Mouse (Mus musculus) neural tube, embryonic 11.5 days (tissue): ENCODE results near the gene Mmp20. TPM values are rescaled to one million over a fixed set of nuclear protein-coding genes. Genes with fewer than 3 reads are reported as not detected.

Experiments
- ATAC-seq: fragments of 200-750 bp; cut with Nextera tagmentation; 2 replicates; pipeline ENCODE4 v1.8.0; 2017; ENCODE audit warnings: moderate number of reproducible peaks, mild to moderate bottlenecking, moderate TSS enrichment, moderate library complexity; ENCODE audit not compliant: insufficient read depth, low FRiP score, low TSS enrichment
- DNase-seq: peaks from one replicate; pipeline ENCODE4 v3.0.0-alpha.2; 2015; ENCODE audit warnings: low spot score
- H3K27ac ChIP-seq: fragments of 300-500 bp; sonication (generic); 2 replicates; pipeline ENCODE4 v1.5.1; 2014; ENCODE audit warnings: low read depth, mild to moderate bottlenecking, low read length
- H3K27me3 ChIP-seq: fragments of 300-500 bp; sonication (generic); 2 replicates; pipeline ENCODE4 v1.6.1; 2014; ENCODE audit warnings: mild to moderate bottlenecking, low read length, mixed read lengths; ENCODE audit not compliant: control insufficient read depth, insufficient read depth
- H3K36me3 ChIP-seq: fragments of 300-500 bp; sonication (generic); 2 replicates; pipeline ENCODE4 v1.6.1; 2014; ENCODE audit warnings: mild to moderate bottlenecking, low read length, moderate library complexity, mixed read lengths; ENCODE audit not compliant: control insufficient read depth, insufficient read depth
- H3K4me1 ChIP-seq: fragments of 300-500 bp; sonication (generic); 2 replicates; pipeline ENCODE4 v1.6.1; 2014; ENCODE audit warnings: low read length, mixed read lengths; ENCODE audit not compliant: control insufficient read depth, insufficient read depth
- H3K4me2 ChIP-seq: fragments of 300-500 bp; sonication (generic); 2 replicates; pipeline ENCODE4 v1.6.1; 2014; ENCODE audit warnings: low read depth, mild to moderate bottlenecking, moderate library complexity
- H3K4me3 ChIP-seq: fragments of 300-500 bp; sonication (generic); 2 replicates; pipeline ENCODE4 v1.5.1; 2014; ENCODE audit warnings: low read depth, low read length
- H3K9ac ChIP-seq: fragments of 300-500 bp; sonication (generic); 2 replicates; pipeline ENCODE4 v1.6.1; 2014; ENCODE audit warnings: mild to moderate bottlenecking, low read length
- H3K9me3 ChIP-seq: fragments of 300-500 bp; sonication (generic); 2 replicates; pipeline ENCODE4 v1.6.1; 2016; ENCODE audit warnings: low read length; ENCODE audit not compliant: control insufficient read depth
- WGBS: fragments of 180-500 bp; shearing (Covaris S2); extraction: QIAGEN DNeasy Blood & Tissue Kit; methylation state at CpG from one replicate; pipeline ENCODE4 v1.1.7; 2014; 5-methylcytosine and 5-hydroxymethylcytosine counted together
- polyA plus RNA-seq: library from polyadenylated mRNA; unstranded; fragments of >200 nt; fragmentation: Nextera tagmentation; extraction: Ambion mirVana; gene quantifications from 2 replicates; pipeline ENCODE4 v1.2.1, GENCODE M21; 2014

The Mmp20 gene
- polyA plus RNA-seq, 1 experiment from 2014 or later, result not detected

DNA sequence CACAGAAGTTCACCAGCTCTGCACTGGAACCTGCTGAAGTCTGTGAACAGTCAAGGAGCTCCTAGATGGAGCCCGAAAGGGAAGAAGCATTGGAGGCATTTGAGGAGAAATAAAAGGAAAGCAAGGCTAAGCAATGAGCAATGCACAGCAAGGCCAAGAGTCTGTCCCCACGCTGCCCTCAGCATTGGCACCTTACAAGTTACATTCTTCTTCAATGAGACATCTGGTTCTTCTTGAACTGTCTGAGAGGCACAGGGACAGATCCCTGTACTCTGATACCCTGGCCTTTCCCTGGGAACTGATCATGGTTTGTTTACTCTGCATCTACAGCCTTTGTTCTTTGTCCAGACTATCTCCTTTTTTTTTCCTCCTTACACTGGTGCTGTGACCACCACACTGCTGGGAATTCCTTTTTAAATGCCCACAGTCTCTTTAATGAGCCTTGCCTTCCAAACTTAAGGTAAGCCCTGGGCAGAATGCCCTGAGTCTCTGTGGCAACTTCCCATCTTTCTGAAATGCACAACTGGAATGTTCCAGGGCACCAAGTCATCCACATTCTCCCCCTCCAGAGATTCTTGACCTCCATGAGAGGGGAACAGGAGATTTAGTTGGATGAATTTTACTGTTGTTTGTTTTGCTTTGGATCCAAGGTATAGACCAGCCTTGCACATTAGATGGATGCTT, 50.3 kb downstream of the Mmp20 start:
- ATAC-seq, result no peak
- H3K4me2 ChIP-seq, result no peak overlapping the region

DNA sequence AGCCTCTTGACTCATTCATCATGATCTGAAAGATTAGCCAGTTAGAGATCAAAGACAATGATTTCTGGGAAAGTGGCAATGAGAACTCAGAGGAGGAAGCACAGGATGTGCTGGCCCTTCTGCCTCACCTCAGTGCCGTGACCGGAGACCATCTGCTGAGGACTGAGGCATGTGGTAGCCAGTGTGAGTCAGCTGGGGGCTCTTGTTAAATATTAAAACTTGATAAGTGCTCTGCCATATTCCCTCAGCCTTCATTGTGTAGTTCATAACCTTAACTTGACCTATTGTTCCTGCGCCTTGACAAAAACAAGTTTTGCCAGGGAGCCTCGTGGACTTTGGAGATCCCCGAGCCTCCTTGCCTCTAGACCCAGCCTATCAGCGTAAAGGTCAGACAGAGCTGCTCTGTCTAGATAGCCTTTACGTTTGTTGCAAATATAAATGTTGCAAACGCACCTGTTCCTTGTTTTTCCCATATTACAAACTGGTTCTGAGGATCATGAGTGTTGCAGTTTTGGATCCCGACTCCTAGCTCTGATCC, 54.1 kb downstream of the Mmp20 start:
- Histone ChIP-seq H3K9me3 (no peaks in the 10 kb centered on the region), H3K4me1 (no peaks in the 10 kb centered on the region), H3K36me3 (no peaks in the 10 kb centered on the region), H3K4me2 (no peak overlapping the region), H3K27me3 (no peaks in the 10 kb centered on the region), H3K27ac (no peak overlapping the region), H3K4me3 (no peak overlapping the region), H3K9ac (no peak overlapping the region)
- DNase-seq (no peak), ATAC-seq (no peak)
- 92% methylated on average over 9 of the region's 9 CpGs for WGBS

More for the DNA sequence above, 50.3 kb downstream of the Mmp20 start:
- Histone ChIP-seq H3K9ac (no peak overlapping the region), H3K9me3 (no peaks in the 10 kb centered on the region), H3K36me3 (no peaks in the 10 kb centered on the region), H3K27me3 (no peaks in the 10 kb centered on the region), H3K4me3 (no peak overlapping the region), H3K27ac (no peak overlapping the region), H3K4me1 (no peaks in the 10 kb centered on the region)
- DNase-seq, result no peak
- WGBS, result 85% methylated on average over 2 of the region's 2 CpGs

DNA sequence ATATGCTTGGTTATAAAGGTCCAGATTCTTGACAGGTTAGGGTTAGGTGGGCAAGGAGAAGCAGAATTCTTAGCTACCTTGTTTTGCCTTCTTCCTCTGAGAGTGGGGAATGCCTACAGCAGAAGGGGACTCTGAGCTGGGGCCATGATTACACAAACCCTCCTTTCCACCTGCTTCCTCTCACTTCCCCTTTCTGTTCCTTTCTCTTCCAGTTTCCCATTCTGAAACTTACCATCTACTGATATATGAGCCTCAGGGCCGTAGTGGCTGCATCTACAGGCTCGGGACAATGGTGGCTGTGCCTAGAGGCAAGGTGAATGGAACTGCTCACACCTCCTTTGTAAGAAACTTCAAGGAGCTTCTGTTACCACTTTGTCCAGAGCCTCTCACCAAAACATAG, 58.0 kb downstream of the Mmp20 start:
- Histone ChIP-seq H3K27ac (no peak overlapping the region), H3K4me3 (no peak overlapping the region), H3K27me3 (no peaks in the 10 kb centered on the region), H3K9me3 (no peaks in the 10 kb centered on the region), H3K4me2 (no peak overlapping the region), H3K9ac (no peak overlapping the region), H3K36me3 (no peaks in the 10 kb centered on the region), H3K4me1 (no peaks in the 10 kb centered on the region)
- ATAC-seq, result no peak
- DNase-seq, result no peak
- WGBS, result 70% methylated on average over 2 of the region's 2 CpGs

DNA sequence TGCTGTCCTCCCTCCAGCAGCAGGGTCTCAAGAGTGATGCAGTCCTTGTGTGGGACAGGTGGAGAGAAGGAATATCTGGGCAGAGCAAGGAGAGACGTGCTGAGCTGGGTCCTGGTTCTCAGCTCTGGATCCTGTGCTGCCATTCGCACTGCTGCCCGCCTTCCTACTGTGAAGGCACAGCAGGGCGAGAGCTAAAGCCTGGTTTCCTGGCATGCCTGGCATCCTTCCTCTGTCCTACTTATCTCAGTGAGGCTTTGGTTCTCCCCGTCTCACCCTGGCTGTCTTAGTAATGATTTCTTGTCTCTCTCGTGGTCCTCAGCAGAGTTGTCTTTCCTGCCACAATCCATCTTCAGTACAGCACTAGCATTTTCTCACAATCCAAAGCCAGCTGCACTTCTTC, 61.8 kb downstream of the Mmp20 start:
- Histone ChIP-seq H3K9ac (no peak overlapping the region), H3K9me3 (no peaks in the 10 kb centered on the region), H3K27me3 (no peaks in the 10 kb centered on the region), H3K4me1 (no peaks in the 10 kb centered on the region), H3K27ac (no peak overlapping the region), H3K4me3 (no peak overlapping the region), H3K36me3 (no peaks in the 10 kb centered on the region), H3K4me2 (no peak overlapping the region)
- ATAC-seq (no peak), DNase-seq (no peak)
- WGBS, result 58% methylated on average over 6 of the region's 6 CpGs

DNA sequence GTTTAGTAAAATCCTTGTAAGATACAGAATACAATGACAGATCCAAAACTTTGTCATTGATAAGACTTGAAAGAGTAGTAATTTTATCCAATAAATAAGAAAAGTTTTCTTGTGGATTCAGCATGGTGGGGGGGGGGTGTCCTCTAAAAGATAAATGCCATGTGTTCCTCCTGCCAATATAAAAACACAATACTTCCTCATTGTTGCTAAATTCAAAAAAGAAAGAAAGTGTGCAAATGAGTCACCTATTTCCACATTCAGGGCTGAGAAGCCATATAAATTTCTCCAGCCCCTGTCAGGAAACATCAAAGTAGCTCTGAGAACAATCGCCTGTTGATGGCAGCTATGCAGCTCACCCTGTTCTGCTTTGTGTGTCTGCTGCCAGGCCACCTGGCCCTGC, 63.8 kb downstream of the Mmp20 start, which contains the start of gene Mmp7:
Gene Mmp7, plus strand, starts transcription at position 301 of the 400 bp plus-strand sequence.
- Histone ChIP-seq H3K4me2 (no peak within 1 kb of the TSS), H3K9me3 (no peaks in the 10 kb centered on the region), H3K27me3 (no peaks in the 10 kb centered on the region), H3K36me3 (no peaks in the 10 kb centered on the region), H3K4me1 (no peaks in the 10 kb centered on the region), H3K4me3 (no peak within 1 kb of the TSS), H3K27ac (no peak within 1 kb of the TSS), H3K9ac (no peak within 1 kb of the TSS)
- DNase-seq (no peak), ATAC-seq (no peak)
- WGBS, result 78% methylated on average over 1 of the region's 1 CpGs

DNA sequence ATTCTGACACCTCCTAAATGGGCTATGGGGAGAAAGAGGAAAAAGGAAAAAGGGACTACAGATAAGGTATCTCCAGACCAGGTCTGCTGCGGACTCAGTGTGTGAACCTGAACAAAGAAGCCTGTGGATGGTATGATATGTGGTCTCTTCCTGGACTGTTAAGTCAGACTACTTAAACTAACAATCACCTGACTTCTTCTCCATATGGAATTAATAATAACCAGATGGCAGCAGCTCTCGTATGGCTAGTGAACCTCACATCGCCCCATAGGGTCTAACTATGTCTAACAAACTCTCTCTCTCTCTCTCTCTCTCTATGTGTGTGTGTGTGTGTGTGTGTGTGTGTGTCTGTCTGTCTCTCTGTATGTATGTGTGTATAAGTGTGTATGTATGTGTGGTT, 65.9 kb downstream of the Mmp20 start:
- no peak overlapping the region for H3K9ac ChIP-seq
- DNase-seq, result no peak
- no peak overlapping the region for H3K4me3 ChIP-seq
- 84% methylated on average over 3 of the region's 3 CpGs for WGBS
- no peaks in the 10 kb centered on the region for H3K4me1 ChIP-seq
- no peaks in the 10 kb centered on the region for H3K36me3 ChIP-seq
- no peak overlapping the region for H3K4me2 ChIP-seq
- no peaks in the 10 kb centered on the region for H3K27me3 ChIP-seq
- H3K9me3 ChIP-seq, result no peaks in the 10 kb centered on the region
- no peak overlapping the region for H3K27ac ChIP-seq
- no peak for ATAC-seq

DNA sequence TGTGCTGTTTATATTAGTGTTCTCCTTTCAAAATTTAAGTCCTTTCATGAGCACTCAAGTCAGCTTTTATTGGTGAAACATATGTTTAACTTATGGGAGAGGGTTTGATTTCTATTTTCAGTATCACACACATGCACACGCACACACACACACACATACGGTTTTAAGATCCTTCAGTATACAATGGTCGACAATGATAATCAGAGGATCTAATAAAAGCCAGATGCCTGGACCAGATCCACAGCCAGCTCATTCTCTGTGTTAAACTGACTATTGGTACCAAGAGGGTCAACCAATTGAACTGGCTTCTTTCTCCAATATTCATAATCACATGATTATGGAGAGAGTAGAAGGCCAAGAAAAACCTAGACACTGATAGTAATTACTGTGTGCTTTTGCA, 67.6 kb downstream of the Mmp20 start:
- Histone ChIP-seq H3K9ac (no peak overlapping the region), H3K4me3 (no peak overlapping the region), H3K27ac (no peak overlapping the region), H3K27me3 (no peaks in the 10 kb centered on the region), H3K36me3 (no peaks in the 10 kb centered on the region), H3K4me2 (no peak overlapping the region), H3K9me3 (no peaks in the 10 kb centered on the region), H3K4me1 (no peaks in the 10 kb centered on the region)
- ATAC-seq (no peak), DNase-seq (no peak)
- WGBS, result 88% methylated on average over 3 of the region's 3 CpGs

DNA sequence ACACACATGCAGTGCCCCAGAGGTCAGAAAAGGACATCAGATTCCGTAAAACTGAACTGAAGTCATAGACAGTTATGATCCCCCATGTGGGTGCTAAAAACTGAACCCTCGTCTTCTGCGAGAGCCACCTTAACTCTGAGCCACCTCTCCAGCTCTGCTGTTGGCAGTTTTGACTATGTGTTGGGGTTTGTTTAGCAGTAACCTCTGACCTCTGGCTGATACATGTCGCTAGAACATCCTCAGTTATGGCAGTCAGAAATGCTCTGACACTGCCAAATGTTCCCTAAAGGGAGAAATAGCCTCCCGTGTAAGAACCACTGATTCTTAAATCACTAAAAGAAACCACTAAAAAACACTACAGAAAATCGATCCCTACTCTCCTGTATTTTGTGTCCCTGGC, 80.7 kb downstream of the Mmp20 start:
- H3K27me3 ChIP-seq, result no peaks in the 10 kb centered on the region
- H3K4me2 ChIP-seq, result no peak overlapping the region
- no peak overlapping the region for H3K27ac ChIP-seq
- no peaks in the 10 kb centered on the region for H3K36me3 ChIP-seq
- ATAC-seq (no peak), DNase-seq (no peak)
- H3K4me1 ChIP-seq, result no peaks in the 10 kb centered on the region
- H3K9ac ChIP-seq, result no peak overlapping the region
- H3K9me3 ChIP-seq, result no peaks in the 10 kb centered on the region
- 76% methylated on average over 6 of the region's 6 CpGs for WGBS
- H3K4me3 ChIP-seq, result no peak overlapping the region

DNA sequence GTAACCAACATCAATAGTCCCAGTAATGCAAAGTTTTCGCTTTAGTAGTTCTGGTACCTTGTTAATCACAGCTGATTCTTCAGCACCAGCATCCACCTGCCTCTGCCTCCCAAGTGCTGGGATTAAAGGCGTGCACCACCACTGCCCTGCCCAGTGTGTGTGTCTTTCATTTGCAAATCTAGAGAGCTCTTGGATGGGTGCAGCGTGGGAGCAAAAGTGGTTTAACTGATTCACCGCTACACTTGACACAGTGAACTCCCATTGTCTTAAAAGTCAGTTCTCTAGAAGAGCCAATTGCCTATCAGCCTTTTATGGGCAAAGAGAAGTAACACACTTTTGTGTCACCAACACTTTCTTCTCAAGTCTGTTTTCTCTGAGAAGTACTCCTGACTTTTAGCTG, 83.2 kb downstream of the Mmp20 start:
- Histone ChIP-seq H3K4me1 (no peaks in the 10 kb centered on the region), H3K9ac (no peak overlapping the region), H3K27ac (no peak overlapping the region), H3K4me3 (no peak overlapping the region), H3K4me2 (no peak overlapping the region), H3K9me3 (no peaks in the 10 kb centered on the region), H3K36me3 (no peaks in the 10 kb centered on the region), H3K27me3 (no peaks in the 10 kb centered on the region)
- WGBS, result 80% methylated on average over 4 of the region's 4 CpGs
- no peak for DNase-seq
- ATAC-seq, result no peak
